Mouse (Mus musculus): ENCODE measurements around the gene Spink8. TPM values are rescaled to one million over a fixed set of nuclear protein-coding genes. Genes with fewer than 3 reads are reported as not detected.
"Not testable (repeated sequence)": the region's sequence is repeated elsewhere in the genome, so short reads cannot be mapped to it uniquely, and the experiment has no call there.

Spink8 gene
- not detected in 2 replicates for polyA plus RNA-seq (2015; fragmentation: Nextera tagmentation; extraction: Ambion mirVana)

DNA sequence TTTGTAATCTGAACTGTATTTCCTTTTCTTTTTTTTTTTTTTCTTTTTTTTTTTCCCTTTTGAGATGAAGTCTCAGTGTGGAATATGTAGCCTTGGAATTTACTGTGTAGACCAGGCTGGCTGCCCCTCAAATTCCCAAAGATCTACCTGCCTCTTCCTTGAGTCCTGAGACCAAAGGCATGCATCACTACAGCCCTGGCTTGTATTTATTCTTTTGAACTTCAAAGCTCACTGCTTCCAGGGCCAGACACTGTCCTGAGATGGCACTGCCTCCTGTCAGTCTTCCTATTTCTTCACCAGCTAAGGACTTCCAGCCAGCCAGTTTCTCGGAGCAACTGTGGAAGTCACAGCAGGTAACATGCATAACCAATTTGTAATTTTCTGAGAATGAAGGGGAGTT is at the start of gene Spink8:
Gene Spink8, plus strand, starts transcription at position 301 of the 400 bp plus-strand sequence.
- H3K27ac ChIP-seq (replicated peaks): no peak within 1 kb of the TSS
- H3K9ac ChIP-seq: no peak within 1 kb of the TSS
- peaks cover 10% of the 10 kb centered on the region; the same call in 1 of the 2 replicates for H3K4me1 ChIP-seq (replicated peaks)
- WGBS: 49% methylated on average over 1 of the region's 1 CpGs
- H3K27me3 ChIP-seq: no peaks in the 10 kb centered on the region
- H3K9me3 ChIP-seq: no peaks in the 10 kb centered on the region
- no peak within 1 kb of the TSS for H3K4me3 ChIP-seq
- no peak for ATAC-seq (ENCODE audit: low read depth)
- no peak within 1 kb of the TSS for H3K4me2 ChIP-seq
- H3K36me3 ChIP-seq: no peaks in the 10 kb centered on the region

DNA sequence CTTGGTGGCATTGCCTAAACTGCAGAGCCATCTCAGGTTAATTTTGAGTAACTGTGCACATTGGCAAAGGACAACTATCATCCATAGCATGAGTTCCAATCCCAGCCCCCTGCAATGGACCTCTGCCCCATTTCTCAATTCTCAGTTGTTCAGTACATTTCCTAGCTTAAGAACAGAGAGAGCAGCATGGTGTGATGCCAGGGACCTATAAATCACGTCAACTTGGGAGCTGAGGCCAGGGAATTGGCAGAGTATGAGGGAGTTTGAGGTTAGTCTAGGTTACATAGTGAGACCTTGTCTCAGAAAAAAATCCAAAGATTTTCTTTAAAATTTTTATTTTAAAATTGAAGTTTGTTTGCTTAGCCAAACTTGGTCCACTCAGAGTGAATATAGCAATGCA is 45.2 kb upstream of the Spink8 start:
- ATAC-seq (ENCODE audit: low read depth); H3K4me2 ChIP-seq; H3K36me3 ChIP-seq; H3K9me3 ChIP-seq; H3K4me1 ChIP-seq (replicated peaks); H3K27ac ChIP-seq (replicated peaks); H3K9ac ChIP-seq; H3K4me3 ChIP-seq; H3K27me3 ChIP-seq: not testable (repeated sequence)
- 78% methylated on average over 1 of the region's 1 CpGs for WGBS

DNA sequence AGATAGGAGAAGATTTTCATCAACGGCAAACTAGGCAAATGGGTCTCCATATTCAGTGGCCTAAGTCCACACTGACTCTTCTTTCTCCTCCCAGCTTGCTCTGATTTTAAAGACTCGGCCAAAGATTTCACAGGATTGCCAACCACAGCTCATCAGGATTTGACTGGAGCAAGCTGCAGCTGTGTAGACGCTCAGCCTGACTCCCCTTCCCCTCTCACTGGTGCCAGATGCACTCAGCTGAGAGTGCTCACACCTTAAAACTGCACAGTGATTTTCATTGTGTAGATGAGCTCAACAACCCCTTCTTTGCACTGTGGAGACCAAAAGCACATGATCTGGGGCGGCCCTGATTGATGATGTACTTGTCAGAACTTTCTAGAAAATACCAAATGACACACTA is 21.5 kb upstream of the Spink8 start, which contains the start of gene Fbxw27:
Gene Fbxw27, minus strand, starts transcription at position 101 of the 400 bp plus-strand sequence.
- H3K9me3 ChIP-seq; H3K27ac ChIP-seq (replicated peaks); H3K27me3 ChIP-seq; H3K4me2 ChIP-seq; H3K36me3 ChIP-seq; H3K4me3 ChIP-seq; ATAC-seq (ENCODE audit: low read depth); H3K4me1 ChIP-seq (replicated peaks); H3K9ac ChIP-seq: not testable (repeated sequence)
- 81% methylated on average over 4 of the region's 4 CpGs for WGBS

DNA sequence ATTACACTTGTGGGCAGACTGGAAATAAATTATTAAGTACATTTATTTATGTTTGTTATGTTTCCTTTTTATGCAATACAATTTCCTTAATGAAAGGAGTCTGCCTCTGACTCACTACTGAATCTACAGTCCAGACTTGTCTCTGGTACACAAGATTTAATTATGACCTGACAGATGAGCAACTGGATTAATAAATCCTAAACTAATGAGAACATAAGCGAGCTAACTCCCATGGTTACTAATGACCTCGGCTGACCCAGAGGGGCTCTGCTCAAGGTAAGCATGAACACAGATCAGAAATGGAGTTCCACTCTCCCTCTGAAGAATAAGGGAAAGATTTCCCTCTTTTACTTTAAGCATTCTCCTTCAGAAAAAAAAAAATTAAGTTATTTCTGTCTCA is 16.9 kb upstream of the Spink8 start:
- Histone ChIP-seq H3K4me1 (replicated peaks) (no peaks in the 10 kb centered on the region), H3K9ac (no peak overlapping the region), H3K36me3 (no peaks in the 10 kb centered on the region), H3K4me2 (no peak overlapping the region), H3K9me3 (no peaks in the 10 kb centered on the region), H3K27ac (replicated peaks) (no peak overlapping the region), H3K4me3 (no peak overlapping the region), H3K27me3 (no peaks in the 10 kb centered on the region)
- WGBS: 82% methylated on average over 2 of the region's 2 CpGs
- ATAC-seq (ENCODE audit: low read depth): no peak

DNA sequence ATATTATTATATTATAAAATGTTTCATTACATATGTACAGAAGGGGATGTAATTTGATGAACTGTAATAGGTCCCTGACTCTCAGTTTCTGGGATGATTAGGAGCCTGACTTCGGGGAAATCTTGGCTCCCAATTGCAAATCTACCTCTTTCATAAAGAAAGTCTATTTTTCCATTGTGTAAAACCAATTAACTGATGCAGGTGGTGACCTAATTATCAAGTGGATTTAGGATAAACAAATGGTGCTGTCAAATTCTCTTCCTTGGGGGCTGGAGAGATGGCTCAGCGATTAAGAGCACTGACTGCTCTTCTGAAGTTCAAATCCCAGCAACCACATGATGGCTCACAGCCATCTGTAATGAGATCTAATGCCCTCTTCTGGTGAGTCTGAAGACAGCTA is 16.3 kb upstream of the Spink8 start:
- H3K4me1 ChIP-seq (replicated peaks): no peaks in the 10 kb centered on the region
- no peak overlapping the region for H3K4me3 ChIP-seq
- H3K36me3 ChIP-seq: no peaks in the 10 kb centered on the region
- no peak overlapping the region for H3K9ac ChIP-seq
- ATAC-seq (ENCODE audit: low read depth): no peak
- 68% methylated on average over 2 of the region's 2 CpGs for WGBS
- no peaks in the 10 kb centered on the region for H3K27me3 ChIP-seq
- H3K9me3 ChIP-seq: no peaks in the 10 kb centered on the region
- H3K27ac ChIP-seq (replicated peaks): no peak overlapping the region
- H3K4me2 ChIP-seq: no peak overlapping the region

DNA sequence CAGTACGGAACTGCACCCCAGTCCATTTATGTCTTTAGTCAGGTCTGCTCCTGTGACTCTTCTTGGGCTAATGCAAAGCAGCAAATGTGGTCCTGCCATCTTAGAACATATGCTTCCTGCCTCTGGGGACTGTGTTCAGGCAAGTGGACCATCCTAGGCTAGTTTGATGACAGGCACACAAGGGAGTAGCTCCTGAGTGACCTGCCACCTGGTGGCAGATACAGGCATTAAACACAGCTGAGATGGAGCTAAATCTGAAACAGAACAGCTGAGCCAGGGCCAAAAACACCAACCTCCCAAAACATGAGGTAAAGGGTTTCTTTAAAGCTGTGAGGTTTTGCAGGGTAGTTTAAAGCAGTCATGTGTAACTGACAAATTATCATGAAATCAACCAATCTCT is 14.0 kb upstream of the Spink8 start:
- H3K4me3 ChIP-seq: no peak overlapping the region
- H3K27ac ChIP-seq (replicated peaks): no peak overlapping the region
- no peak overlapping the region for H3K9ac ChIP-seq
- H3K27me3 ChIP-seq: no peaks in the 10 kb centered on the region
- H3K36me3 ChIP-seq: no peaks in the 10 kb centered on the region
- WGBS: 91% methylated on average over 1 of the region's 1 CpGs
- H3K4me2 ChIP-seq: no peak overlapping the region
- no peak for ATAC-seq (ENCODE audit: low read depth)
- no peaks in the 10 kb centered on the region for H3K9me3 ChIP-seq
- no peaks in the 10 kb centered on the region for H3K4me1 ChIP-seq (replicated peaks)

DNA sequence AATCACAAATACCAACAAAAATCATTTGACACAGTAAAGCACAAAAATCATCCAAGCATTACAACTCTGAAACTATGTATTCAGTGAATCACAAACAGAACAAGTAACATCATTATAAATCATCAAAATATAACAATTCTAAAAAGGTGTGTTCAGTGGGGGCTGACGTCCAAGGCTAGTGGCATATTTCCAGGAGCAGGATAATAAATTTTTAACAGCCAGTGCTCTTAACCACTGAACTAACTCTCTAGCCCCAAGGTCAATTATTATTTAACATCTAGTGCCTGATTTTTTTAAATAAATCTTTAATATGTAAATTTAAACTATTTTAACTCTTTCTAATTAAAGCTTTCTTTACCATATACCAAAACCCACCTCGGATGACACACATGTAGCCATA is 6.5 kb upstream of the Spink8 start:
- not testable (repeated sequence) for H3K4me3 ChIP-seq
- WGBS: 85% methylated on average over 2 of the region's 2 CpGs

DNA sequence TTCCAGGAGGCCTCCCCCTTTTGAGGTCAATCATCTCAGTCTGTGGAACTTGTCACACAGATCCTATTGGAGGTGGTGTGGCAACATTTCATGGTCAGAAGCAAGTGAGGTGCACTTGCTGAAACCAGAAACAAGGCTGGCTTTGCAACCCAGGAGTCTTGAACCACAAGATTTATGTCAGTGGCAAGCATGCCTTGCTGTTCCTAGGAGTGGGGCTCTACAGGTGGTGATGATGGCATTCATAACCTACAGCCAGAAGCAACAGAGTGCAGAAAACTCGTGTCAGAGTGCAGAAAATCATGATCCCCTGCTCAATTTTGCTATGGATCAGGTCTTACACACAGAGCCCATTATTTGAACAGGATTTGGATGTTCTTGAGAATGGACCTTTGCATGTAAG is 5.8 kb upstream of the Spink8 start:
- Histone ChIP-seq H3K27me3 (no peaks in the 10 kb centered on the region), H3K9ac (no peak overlapping the region), H3K4me2 (no peak overlapping the region), H3K27ac (replicated peaks) (no peak overlapping the region), H3K4me3 (no peak overlapping the region), H3K36me3 (no peaks in the 10 kb centered on the region), H3K9me3 (no peaks in the 10 kb centered on the region), H3K4me1 (replicated peaks) (no peaks in the 10 kb centered on the region)
- WGBS: 44% methylated on average over 1 of the region's 1 CpGs
- ATAC-seq (ENCODE audit: low read depth): no peak

More for the DNA sequence above, 6.5 kb upstream of the Spink8 start:
- not testable (repeated sequence) for H3K27ac ChIP-seq (replicated peaks); H3K9ac ChIP-seq; H3K27me3 ChIP-seq; ATAC-seq (ENCODE audit: low read depth); H3K9me3 ChIP-seq; H3K4me1 ChIP-seq (replicated peaks); H3K4me2 ChIP-seq; H3K36me3 ChIP-seq

DNA sequence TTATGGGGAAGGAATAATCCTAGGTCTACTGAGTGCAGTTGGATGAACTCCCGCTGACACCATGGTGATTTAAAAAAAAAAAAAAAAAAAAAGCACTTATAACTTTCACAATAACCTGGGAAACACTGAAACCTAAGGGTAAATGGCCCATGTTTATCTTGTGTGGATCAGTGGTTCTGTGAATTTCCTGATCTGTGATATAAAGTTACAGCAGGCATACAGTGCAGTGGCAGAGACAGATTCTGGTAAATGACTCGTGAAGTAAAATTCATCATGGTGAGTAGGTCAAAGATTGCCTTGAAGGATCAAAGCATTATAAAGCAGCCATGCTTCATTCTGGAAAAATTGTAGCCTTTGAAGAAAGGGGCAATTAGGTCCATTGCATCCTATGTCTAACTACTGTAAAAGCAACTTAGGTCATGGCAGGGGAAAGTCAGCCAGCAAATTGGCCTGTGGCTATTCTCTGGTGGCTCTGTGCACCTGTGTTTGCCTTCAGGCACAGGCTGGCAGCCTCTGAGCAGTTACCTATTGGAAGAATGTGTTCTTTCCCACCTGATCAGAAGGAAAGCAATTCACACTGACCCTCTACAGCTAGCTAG is 5.3 kb upstream of the Spink8 start:
- Histone ChIP-seq H3K27ac (replicated peaks) (no peak overlapping the region), H3K36me3 (no peaks in the 10 kb centered on the region), H3K4me3 (no peak overlapping the region), H3K9me3 (no peaks in the 10 kb centered on the region), H3K4me2 (no peak overlapping the region), H3K27me3 (no peaks in the 10 kb centered on the region), H3K9ac (no peak overlapping the region), H3K4me1 (replicated peaks) (no peaks in the 10 kb centered on the region)
- ATAC-seq (ENCODE audit: low read depth): no peak
- 80% methylated on average over 2 of the region's 2 CpGs for WGBS

DNA sequence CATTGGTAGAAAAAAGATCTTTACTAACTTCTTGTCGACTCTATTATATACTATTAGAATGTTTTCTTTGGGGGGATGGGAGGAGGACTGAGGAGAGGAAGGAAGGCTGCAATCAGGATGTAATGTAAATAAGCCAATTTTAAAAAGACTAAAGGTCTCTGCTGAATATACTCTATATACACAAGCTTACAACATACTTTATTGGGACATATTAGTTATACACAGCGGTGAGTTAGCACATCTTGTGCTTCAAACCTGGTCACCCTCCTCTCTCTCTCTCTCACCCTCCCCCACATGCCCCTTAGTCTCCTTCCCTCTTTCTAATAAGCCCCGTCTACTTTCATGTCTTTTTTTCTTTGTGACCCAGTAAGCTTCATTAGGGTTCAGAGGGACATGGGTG is 4.2 kb upstream of the Spink8 start:
- Histone ChIP-seq H3K27me3 (no peaks in the 10 kb centered on the region), H3K9ac (no peak overlapping the region), H3K4me2 (no peak overlapping the region), H3K36me3 (no peaks in the 10 kb centered on the region), H3K4me1 (replicated peaks) (no peaks in the 10 kb centered on the region), H3K4me3 (no peak overlapping the region), H3K9me3 (no peaks in the 10 kb centered on the region), H3K27ac (replicated peaks) (no peak overlapping the region)
- ATAC-seq (ENCODE audit: low read depth): no peak
- WGBS: 69% methylated on average over 3 of the region's 3 CpGs

DNA sequence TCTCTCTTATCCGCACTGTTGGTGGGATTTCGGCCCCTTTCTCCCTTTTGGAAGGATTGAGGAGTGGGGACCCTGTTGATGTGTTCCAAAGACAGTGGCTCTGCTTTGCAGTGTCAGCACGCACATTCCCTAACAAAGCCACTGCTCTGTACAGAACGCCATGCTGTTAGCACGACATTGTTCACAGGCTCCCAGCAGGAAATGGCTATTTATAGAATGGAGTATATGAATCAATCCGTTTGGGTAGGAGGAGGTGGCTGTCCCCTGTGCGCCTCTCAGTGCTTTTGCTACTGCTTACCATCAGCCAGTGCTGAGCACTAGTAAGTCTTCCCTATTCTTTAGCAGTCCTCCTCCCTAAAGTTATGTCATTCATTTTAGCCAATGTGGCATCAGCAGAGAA is 1.3 kb downstream of the Spink8 start:
- Histone ChIP-seq H3K4me3 (no peak overlapping the region), H3K9ac (peak overlapping the region; percentile 31; the same call in 1 of the 2 replicates), H3K36me3 (no peaks in the 10 kb centered on the region), H3K4me1 (replicated peaks) (peaks cover 10% of the 10 kb centered on the region; the same call in 1 of the 2 replicates), H3K27me3 (no peaks in the 10 kb centered on the region), H3K27ac (replicated peaks) (no peak overlapping the region), H3K9me3 (no peaks in the 10 kb centered on the region), H3K4me2 (no peak overlapping the region)
- peak; percentile 43; the same call in 1 of the 2 replicates for ATAC-seq (ENCODE audit: low read depth)
- 25% methylated on average over 7 of the region's 7 CpGs for WGBS

DNA sequence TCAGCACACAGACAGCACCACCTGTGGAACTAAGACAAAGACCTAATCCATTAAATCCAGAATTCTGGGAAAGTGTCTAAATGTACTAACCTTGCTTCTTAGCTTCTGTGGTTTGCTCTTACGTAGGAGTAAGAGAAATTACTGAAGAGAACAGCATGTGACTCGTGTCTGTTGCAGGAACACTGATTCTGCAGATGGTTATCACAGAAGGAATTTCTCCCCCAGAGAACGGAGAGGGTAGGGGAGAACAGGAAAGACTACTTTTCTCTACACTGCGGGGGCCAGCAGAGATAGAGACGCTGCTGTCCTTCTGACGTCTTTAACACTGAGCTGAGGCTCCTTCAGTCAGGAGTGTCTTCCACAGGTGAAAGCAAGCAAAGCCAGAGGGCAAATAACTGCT is 4.3 kb downstream of the Spink8 start:
- H3K9me3 ChIP-seq: no peaks in the 10 kb centered on the region
- H3K4me3 ChIP-seq: no peak overlapping the region
- H3K4me1 ChIP-seq (replicated peaks): peaks cover 10% of the 10 kb centered on the region; the same call in 1 of the 2 replicates
- H3K9ac ChIP-seq: no peak overlapping the region
- 74% methylated on average over 6 of the region's 6 CpGs for WGBS
- no peak for ATAC-seq (ENCODE audit: low read depth)
- no peak overlapping the region for H3K4me2 ChIP-seq
- no peak overlapping the region for H3K27ac ChIP-seq (replicated peaks)
- no peaks in the 10 kb centered on the region for H3K27me3 ChIP-seq
- H3K36me3 ChIP-seq: no peaks in the 10 kb centered on the region

DNA sequence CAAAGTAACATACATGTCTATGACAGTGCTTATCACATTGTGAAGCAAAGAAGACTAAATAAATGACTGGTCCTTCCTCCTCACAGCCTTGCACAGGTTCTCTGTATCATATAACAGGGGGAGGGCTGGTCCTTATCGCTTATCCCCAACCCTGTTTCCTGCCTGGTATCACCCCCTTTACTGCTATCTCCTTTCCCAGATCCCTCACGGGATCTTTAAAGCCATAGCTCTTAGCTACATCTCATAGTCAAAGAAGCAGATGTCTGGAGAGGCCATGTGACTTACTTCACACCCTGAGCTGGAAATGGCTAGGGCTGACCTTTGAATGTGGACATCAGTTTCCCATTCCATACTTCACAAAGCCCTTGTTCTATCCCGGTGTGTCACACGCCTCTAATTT is 13.7 kb downstream of the Spink8 start:
- Histone ChIP-seq H3K27ac (replicated peaks) (no peak overlapping the region), H3K4me3 (no peak overlapping the region), H3K9me3 (no peaks in the 10 kb centered on the region), H3K4me2 (no peak overlapping the region), H3K9ac (no peak overlapping the region), H3K4me1 (replicated peaks) (no peaks in the 10 kb centered on the region), H3K36me3 (peaks cover 11% of the 10 kb centered on the region), H3K27me3 (no peaks in the 10 kb centered on the region)
- no peak for ATAC-seq (ENCODE audit: low read depth)
- WGBS: 77% methylated on average over 4 of the region's 4 CpGs

All from neural tube, embryonic 13.5 days (tissue).